Mouse (Mus musculus): ENCODE measurements at regions not wholly inside any gene's neighbourhood (a gene's known extent, or its start where the extent isn't known, plus 50 kb on each side); places are given as distances from the start of the nearest gene placed in this dataset.

- TF ChIP-seq POLR2A (IDR thresholded peaks at IDR 0.05; ENCODE audit: low read depth, low read length) (no peak), CTCF (IDR thresholded peaks at IDR 0.05; ENCODE audit: extremely low read depth, insufficient read length, insufficient replicate concordance, low read depth, low read length) (no peak)
Measured at GRCm38 (mm10) chr12:40908809-40909795, 114.8 kb upstream of the Immp2l start.

All from small intestine, adult 2 months (tissue).